Mouse (Mus musculus) cerebellum, adult 9-10 months (tissue): ENCODE data around the gene Oxtr.

Experiments
- DNase-seq: peaks from one replicate; pipeline ENCODE4 v3.0.0; 2022

The Oxtr gene

DNA sequence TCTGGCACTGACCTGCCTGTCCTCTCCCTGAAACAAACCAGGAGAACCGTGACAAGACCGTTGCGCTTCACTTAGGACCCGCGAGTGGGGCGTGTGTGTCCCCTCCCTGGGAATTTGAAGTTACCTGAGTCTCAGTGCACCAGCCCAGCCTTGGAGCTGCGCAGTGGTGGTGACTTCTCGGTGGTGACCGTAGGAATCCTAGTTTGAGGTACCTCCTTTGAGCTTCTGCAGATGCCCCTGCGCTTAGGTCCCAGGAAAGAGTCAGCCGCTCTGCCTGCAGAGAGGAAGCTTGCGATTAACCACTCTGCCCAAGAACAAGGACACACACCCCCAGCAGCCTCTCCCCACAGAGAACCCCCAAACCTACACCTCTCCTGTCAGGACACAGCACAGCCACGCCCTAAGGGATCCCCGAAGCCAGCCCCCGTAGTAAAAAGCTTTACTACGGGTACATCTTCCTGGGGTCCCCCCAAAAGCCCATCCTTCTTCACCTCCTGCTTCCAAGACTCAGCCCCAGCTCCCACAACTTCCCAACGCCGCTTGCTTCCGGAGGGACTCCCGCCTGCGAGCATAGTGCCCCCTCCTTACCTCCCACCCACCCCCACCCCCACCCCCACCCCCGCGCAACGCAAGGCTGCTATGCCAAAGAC, at the start of gene Oxtr:
Oxtr (minus strand) TSS at position 34 of the 650 bp plus-strand sequence.
- no peak for DNase-seq

DNA sequence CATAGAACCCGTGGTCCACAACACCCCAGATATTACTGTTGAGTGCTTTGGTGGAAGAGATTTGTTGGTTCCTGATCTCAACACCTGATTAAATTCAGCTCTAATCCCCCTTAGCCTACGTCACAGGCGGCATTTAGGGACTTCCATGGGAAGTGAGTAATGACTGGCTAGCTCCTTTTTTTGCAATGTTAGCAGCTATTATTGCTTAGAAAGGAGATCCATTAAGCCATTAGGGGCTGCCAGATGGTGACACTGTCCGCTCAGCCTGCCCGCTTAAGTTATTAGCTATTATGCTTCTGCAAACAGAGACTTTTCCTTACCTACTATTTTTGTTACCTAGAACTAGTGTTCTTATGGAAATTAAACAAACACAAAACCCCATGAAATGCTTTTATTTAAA, 35.7 kb upstream of the Oxtr start:
- no peak for DNase-seq

DNA sequence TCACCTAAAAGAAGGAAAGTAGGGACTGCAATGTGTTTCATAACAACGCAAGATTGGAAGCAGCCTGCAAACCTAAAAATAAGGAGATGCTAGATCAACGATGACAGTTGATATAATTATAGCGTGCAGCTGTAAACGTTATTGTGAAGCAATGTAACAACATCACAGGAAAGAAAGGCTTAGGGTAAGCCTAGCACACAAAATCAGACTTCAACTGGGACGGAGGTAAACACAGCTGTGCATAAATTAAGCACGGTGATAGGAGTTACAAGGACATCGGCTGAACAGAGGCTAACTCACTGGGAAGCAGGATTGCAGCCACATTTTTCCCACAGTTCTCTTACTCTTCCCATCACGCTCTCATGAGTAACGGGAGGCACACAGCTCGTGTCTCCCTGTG, 34.7 kb upstream of the Oxtr start:
- DNase-seq: no peak

DNA sequence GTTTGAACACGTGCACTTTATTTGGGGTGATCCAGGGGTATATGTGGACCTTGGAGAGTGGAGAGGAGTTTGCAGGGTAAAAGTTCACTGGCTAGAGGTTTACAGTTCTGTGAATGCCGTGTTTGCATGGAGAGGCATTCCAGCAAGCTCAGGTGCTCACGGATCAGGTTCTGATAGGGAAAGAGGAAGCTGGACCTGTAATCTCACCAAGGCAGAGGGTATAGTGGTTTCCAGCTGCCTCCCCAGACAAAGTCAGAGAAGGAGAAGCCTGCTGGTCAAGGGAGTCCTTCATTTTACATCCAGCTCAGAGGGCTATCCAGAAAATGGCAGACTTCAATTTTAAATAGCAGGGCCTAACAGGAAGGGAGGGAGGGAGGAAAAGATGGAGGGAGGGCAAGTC, 28.2 kb upstream of the Oxtr start:
- no peak for DNase-seq

DNA sequence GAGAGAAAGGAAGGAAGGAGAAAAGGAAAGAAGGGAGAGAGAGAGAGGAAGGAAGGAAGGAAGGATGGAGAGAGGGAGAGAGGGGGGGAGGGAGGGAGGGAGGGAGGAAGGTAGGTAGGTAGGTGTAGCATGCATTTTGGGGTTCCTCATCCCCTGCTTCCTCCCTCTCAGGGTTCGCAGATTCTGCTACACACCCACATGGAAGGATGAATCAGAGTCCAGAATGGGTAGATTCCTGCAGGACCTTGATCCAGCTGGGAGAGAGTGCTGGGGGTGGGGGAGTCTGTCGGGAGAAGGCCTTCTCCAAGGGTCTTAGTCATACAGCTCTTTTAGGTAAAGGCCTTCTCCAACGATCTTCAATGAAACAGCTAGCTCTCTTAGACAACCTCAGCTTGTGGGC, 27.8 kb upstream of the Oxtr start:
- DNase-seq: no peak

DNA sequence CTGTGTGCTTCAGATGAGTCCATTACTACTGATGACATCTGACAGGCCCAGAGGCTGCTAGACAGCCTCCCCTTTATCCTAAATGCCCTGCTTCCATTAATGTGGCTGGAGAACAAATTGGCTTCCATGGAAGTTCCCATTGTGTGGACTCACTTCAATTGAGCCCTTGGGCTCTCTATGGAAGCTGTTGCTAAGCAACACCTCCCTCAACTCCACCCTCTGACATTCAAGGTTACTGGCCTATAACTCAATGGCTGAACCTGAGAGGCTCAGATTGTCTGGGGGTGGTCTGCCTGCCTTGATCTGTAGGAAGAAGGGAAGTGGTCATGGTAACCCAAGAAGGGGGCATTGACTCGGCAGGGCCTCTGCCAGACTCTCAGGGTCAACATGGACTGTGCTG, 26.8 kb upstream of the Oxtr start:
- no peak for DNase-seq

DNA sequence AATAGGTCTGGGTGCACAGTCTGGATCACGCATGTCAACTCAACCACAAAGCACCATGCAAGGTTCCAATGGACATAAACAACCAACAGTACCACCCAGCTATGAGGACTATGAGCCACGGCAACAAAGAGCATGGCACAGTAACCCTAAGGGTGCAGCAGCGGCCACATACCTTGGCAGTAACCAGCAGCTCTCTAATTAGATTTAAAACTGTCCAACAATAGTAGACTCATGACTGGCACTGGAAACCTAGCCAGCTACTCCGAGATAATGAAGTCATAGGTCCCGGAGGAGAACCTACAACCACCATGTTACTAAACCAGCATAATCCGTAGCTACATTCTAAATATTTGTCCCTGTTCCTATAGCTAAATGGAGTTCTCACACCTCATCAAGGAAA, 24.8 kb upstream of the Oxtr start:
- no peak for DNase-seq

DNA sequence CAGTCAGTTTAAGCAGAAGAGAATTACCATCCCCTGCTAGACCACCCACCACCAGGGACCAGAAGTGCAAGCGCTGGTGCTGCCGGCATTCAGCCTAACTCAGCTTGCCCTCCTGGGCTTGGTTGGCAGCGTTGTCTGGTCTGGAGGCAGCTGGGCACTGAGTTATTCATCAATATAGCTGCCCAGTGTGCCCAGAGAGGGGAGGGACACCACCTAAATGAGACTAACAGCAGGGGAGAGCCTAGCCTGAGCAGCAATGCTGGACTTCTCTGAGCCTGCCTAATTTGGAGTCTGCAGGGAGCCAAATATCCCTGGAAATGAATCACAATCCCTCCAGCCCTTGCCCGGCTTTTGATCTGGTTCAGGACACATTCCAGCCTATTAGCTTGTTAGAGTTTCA, 20.6 kb upstream of the Oxtr start:
- no peak for DNase-seq

DNA sequence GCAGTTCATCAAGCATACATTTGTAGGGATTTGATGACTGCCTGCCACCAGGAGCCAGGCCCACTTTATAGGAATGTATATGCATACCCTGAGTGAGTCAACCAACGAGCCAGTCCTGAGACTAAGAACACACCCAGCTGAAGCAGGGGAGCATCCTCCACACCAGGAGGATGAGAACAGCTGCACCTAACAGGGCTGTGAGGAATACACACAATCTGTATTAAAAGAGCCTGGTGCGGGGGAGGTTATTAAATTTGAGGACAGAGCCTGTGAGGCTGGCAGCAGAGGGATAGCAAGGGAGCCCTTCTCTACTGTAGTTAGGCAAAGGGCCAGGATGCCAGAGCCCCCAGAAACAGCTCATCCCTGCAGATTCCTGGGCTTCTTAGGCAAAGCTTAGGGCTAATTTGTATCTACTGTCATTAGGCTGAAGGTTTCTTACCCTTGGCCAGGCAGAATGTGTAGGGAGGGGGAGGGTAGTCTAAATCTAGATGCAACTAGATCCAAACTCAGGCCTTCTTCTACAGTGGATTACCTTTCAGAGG, 19.9 kb upstream of the Oxtr start:
- DNase-seq: no peak

DNA sequence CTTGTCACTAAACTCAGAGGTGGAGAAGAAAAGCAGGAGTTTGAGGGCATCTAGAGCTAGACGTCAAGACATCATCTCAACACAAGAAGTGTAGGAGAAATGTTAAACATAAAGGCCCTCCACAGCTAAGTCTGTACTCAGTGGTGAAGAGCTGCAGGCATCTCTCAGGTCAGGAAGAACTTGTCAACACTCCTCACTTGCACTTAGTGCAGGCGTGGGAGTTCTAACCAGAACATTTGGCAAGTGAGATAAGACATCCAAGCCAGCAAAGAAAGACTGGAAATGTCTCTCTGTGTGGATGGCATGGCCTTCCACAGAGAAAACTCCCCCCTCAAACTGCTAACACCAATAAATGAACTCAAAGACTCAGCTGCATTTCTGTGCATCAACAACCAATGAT, 17.9 kb upstream of the Oxtr start:
- DNase-seq: no peak

DNA sequence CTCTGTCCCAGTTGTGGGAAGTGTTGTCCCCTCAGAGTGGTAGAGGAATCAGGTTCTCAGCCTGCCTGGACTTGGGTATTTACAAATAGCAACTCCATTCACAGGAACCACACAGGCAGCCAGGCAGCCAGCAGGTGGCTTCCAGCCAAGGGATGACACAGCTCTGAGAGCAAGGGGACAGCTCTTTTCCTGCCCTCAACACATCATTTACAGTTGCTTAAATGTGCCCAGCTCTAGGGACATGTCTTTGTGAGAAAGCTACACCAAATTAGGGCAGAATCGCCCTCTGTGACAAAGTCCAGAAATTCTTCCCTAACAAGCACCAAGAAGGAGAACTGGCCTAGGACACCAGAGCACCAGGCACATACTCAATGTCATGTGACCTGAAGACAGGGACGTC, 11.4 kb upstream of the Oxtr start:
- no peak for DNase-seq

DNA sequence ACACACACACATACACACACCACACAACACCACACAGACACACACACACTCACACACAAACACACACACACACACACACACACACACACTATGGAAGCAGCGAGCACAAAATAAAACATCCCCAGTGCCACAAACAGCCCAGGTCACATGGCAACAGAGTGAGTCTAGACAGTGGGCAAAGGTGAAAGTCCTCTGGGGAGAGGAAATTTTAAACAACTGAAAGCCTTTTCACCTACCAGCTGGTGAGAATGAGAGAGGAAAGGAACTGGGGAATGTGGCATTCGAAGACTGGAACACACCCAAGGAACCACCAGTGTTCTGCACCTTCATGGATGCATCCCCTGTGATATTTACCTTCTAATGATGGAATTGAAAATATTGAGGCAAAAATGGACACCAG, 9.7 kb upstream of the Oxtr start:
- DNase-seq: no peak

DNA sequence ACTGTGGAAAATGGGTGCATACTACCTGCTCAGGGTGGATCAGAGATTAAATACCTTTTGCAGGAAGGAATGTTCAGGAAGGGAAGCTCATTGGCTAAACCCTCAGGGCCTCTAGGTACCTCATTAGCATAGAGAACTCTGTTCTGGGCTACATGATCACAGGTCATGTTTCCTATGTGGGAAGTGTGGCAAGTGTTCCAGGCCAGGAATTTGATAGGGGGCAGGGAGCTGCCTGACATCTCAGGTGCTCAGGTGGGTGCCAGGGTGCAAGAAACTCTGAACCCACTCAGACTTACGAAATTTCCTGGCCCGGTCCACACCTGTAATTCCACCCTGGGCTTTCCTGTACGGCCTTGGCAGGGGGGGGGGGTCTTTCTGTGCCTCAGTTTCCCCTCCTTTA, 9.0 kb upstream of the Oxtr start:
- no peak for DNase-seq

DNA sequence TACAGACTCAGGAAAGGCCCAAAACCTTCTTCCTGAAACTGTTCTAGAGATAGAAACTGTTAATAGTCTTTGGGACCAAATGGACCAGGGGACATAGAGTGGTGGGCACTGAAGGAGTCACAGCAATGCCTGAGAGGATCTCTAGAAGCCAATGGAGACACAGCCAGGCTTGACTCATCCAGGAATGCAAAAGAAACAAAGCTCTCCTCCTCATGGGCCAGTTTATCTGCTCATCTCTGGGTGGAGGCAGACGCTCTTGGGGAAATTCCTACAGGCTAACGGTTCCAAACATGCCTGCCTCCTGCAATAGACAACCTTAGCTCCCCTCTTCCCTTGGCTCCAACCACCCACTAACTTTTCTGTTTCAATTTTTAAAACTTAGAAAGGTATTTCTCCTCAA, 7.7 kb upstream of the Oxtr start:
- DNase-seq: no peak

DNA sequence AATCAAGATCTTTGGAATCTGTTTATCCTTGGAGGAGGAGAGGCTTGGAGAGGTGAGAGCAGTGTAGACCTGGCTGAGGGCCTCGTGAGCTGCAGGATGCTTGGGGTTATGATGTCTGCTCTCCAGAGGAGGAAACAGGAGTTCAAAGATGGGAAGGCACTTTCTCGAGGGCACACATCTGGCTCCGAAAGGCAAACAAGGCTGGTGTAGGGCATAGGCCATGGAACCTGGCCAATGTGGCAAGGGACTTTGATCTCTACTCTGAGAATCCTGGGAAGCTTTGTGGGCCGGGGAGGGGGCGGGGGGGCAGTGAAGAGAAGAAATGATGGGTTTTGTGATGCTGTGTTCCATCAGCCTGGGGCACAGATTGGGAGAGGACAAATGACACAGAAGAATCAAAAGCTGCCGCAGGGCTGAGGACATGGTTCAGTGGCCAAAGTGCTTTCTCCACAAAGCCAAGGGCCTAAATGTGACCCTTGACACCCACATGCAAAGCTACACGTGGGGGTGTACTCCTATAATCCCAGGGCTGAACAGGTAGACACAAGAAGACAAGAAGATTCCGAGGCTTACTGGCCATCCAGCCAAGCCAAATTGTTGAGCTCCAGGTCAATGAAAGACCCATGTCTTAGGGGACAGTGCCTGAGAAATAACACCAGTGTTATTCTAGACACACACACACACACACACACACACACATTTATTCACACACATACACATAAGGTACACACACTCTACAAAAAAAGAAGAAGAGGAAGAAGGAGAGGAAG, 6.7 kb upstream of the Oxtr start:
- DNase-seq: no peak

DNA sequence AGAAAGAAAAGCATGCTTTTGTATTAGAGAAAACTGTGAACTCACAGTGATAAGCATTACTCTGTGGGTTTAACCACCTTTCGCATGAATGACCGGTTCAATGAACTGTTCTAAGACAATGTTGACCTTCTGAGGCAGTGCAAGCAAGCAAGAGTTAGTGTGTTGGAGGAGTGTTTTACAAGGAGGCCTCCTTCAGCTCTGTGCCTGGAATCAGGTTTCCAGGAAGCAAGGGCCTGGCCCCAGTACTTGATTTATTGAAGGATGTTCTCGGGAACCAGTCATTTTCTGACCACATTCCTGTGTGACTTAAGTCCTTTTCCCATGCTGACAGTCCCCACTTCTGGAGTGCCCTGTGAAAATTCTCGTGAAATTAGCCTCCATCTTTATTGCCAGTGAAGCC, 5.5 kb upstream of the Oxtr start:
- DNase-seq: no peak

DNA sequence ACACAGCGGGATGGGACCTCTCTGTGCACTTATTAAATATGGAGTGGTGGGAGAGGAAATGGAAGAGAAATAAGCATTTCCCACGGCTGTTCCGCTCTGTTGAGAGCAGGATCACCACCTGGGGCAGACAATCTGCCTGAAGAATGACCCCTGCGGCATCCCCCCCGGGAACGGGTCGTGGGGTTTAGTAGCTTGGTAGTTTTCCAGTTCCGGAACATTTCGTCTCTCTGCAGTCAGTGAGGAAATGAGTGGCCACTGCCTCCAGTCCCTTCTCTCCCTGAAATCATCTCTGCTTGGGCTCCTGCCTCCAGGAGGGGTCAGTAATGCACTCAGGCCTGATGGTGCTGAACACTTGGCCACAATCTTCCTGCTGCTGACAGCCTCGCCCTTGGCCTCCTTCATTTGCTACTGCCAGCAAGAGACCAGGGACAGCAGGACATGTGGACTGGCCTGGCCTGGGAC, 4.9 kb upstream of the Oxtr start:
- DNase-seq: no peak

DNA sequence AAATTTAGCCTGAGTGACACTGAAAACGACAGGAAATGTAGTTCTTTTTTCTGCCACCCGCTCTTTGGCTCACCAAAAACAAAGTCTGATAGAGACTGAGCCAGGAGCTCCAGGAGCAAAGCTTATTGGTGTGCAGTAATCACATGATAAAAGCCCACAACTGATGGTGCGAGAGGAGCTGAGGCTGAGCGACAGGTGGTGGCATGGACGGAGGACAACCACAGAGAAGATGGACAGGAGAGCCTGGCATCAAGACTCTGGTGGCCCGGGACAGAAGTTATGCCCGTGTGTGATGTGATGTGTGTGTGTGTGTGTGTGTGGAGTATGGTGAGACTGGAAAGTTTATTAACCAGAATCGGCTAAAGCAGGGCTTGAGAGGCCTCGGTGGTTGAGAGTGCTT, 3.6 kb upstream of the Oxtr start:
- DNase-seq: no peak

DNA sequence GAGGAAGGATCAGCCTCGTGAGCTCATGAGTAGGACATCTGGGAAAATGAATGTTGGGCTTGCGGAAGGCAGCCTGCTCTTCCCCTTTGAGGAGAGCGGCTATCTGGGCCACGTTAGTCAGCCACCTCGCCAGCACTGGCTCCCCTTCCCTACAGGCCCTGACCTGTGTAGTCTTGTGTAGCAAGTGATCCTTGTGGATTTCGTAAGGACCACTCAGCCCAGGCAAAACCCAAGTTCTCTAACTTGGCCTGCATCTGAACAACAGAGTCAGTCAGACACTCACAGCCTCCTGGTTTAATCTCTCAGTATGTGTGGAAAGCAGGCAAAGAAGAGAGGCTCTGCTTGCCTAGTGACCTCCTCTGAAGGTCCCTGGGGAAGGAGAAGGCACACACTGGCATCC, 2.9 kb upstream of the Oxtr start:
- no peak for DNase-seq

DNA sequence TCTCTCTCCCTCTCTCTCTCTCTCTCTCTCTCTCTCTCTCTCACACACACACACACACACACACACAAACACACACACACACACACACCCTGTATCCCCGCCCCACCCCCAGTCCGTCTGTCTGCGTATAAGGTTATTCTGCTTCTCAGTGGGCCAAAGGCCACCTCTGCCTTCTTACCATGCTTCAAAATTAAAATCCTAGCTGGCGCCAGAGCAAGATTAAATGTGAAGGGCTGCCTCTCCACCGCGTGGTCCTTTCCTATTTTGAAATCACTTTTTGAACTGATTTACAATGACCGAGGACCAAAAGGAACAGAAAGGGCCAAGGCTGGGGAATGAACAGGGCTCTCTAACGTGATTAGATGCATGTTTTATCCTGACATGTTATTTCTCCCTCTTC, 1.8 kb upstream of the Oxtr start:
- DNase-seq: no peak

DNA sequence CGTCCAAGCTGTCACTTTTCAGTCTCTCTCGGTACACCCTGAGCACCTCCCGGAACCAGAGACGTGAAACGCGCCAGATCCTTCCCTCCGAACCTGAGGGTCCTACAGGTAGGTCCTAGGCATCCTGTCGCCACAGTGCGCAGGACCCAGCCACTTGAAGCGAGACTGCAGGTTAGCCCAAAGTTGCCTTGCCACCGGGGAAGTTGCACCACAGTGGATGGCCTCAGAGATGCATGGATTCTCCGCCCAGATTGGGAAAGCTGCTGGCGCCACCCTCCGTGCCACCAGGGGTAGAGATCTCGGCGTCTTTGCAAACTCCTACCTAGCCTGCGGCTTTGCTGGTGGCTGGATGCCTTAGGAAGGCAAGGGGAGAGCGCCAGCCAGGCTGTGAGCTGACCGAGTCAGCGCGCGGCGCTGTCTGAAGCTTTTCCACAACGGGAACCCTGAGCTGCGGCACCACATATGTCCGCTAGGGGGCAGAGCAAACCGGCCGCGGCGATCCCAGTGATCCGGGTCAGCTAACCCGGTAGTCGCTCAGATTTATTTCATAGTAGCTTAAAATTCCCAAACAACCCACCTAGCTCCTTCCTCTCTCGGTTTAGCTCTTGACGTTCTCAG, 991 bp upstream of the Oxtr start:
- peak; percentile 59 for DNase-seq

DNA sequence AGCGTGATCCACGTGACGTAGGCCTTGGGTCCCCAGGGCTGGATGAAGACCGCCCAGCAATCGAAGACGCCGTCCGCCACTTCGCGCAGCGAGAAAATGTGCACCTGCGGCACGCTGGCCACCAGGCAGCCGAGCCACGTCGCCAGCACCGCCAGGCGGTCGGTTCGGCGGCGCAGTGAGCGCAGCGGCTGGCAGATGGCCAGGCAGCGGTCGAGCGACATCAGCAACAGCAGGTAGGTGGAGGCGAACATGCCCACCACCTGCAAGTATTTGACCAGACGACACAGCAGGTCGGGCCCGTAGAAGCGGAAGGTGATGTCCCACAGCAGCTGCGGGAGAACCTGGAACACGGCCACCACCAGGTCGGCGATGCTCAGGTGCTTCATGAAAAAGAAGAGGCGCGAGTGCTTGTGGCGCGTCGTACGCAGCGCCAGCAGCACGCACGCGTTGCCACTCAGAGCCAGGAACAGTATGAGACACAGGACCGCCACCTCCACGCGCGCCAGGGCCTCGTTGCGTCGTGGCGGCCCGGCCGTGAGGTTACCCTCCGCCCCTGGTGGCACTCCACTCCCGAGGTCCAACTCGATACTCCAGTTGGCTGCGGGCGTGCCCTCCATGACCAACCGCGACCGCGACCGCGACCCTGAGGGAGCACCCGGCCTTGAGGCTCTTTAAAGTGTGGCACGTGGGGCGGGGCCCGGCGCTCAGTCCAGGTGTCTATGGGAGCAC, 398 bp downstream of the Oxtr start:
- no peak for DNase-seq

DNA sequence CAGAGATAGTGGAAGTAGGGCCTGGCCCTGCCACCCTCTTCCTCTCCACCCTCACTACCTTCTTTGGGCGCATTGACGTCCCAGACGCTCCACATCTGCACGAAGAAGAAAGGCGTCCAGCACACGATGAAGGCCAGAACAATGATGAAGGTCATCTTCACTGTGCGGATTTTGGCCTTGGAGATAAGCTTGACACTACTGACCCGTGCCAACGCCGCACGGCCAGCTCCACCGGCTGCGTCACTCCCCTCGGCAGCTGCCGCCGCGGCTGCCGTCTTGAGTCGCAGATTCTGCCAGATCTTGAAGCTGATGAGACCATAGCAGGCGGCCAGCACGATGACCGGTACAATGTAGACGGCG, 942 bp downstream of the Oxtr start:
- DNase-seq: no peak

DNA sequence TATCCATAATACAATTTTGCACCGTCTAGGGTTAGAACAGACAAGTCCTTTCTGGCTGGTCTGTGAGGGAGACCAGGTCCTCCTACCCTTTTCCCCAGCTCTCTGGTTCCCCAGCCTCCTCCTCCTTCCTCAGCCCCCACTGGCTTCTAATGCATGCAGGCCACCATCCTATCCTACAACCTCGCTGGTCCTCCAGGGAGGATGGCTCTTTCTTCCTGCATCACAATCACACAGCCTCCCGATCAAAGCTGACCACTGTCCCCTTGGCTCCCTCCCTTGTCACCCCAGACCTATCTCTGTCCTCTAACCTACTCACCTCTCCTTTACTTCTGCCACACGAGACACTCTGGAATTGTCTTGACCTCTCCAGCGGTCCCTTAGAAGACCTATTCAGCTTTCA, 1.8 kb downstream of the Oxtr start:
- no peak for DNase-seq
